Mouse (Mus musculus) spleen, adult 2 months (tissue): Measurements from ENCODE around the gene D2hgdh.
"Not testable (repeated sequence)": the region's sequence is repeated elsewhere in the genome, so short reads cannot be mapped to it uniquely, and the experiment has no call there.

ENCODE experiments used
- CTCF ChIP-seq: fragments of 200-500 bp; IDR thresholded peaks from 2 replicates; pipeline ENCODE4 v1.5.1; 2011; ENCODE audit warnings: mild to moderate bottlenecking, inconsistent platforms; ENCODE audit not compliant: insufficient read depth, insufficient read length, insufficient replicate concordance; ENCODE audit errors: extremely low read depth
- POLR2A ChIP-seq: fragments of 200-500 bp; IDR thresholded peaks from 2 replicates; pipeline ENCODE4 v1.6.1; 2011; ENCODE audit warnings: low read depth, low read length, inconsistent platforms

DNA sequence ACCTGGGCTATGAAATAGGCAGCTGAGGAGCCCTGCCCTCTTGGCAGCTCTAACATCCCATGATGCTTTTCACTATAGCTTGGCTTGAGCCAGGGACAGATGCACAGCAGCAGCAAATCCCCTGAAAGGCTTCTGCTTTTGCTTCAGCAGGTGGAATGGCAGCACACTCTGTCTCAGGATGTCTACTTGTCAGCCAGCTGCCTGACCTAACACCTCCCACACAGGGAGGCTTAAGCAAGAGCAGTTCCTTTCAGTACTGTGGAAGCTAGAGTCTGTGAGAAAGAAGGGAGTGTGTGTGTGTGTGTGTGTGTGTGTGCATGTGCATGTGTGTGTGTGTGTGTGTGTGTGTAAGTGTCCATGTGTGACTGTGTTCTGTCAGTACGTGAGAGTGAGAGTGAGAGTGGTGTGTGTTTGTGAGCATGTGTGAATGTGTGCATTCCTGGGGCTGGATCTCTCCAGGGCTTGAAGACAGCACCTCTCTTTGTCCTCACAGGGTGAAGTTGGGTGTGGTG is 46.9 kb downstream of the D2hgdh start:
- TF ChIP-seq CTCF, POLR2A: not testable (repeated sequence)
